Mouse (Mus musculus) urinary bladder, postnatal 25 days (tissue): ENCODE measurements around the gene Gm45618.

Source experiments
- DNase-seq: peaks from one replicate; pipeline ENCODE4 v3.0.0; 2022; ENCODE audit warnings: low spot score

The Gm45618 gene

GRCm38 (mm10) chr7:142094301-142095143, 26.0 kb downstream of the Gm45618 start:
- DNase-seq = peak; percentile 20

DNA sequence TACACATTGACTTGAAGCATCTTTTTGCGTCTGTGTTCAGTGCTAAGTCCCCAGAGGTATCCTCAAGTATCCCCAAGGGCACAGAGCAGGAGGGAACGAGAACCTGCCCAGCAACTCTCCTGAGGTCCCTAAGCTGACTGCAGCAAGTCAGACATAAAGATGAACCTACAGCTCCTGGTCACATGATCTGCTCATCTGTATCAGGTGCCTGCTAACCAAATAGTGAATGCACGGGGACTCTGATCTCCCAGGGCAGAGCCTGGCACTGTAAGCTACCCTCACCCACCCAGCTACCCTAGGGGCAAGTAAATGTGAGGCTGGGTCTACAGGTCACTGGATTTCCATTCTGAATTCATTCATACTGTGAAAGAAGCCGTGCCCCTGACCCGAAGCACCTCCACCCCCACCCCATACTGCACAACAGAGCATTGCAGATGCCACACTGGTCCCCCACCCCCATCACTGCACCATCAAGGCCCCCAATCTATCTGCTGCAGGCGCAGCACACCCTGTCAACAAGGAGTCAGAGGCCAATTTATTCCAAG, 26.8 kb downstream of the Gm45618 start:
- DNase-seq = no peak

DNA sequence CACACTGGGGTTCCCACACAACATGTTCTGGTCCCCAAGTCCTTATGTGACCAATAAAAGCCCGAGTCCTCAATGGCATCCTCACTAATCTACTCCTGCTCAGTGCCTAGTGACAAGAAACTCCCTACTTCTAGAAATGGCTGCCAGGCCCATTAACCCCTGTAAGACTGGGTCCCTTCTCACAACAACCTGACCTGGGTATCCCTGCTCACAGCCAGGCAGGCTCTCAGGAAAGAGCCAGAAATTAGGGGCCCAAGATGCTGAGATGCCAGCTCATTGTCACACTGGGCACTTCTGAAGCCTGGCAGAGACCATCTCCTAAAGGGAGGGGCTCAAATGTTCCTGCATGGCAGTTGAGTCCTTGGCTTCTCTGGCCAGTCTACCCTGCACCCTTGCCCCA, 27.5 kb downstream of the Gm45618 start:
- no peak for DNase-seq

DNA sequence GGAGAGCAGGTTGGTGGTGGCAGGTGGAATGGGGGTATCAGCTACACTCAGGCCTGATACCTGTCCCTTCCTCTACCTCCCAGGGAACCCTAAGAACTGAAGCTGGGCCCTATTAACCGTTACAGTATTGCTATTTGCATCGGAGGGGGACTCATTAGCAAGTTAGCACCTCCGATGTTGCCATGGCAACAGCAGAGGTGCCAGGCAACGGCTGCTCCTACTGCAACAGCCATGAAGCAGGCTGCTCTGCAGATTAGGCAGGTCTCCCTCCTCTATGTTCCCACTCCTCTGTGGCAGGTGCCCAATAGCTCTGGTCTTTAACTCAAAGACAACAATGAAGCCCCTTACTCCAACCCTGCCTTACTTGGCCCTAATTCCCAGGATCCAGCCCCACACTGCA, 28.7 kb downstream of the Gm45618 start:
- no peak for DNase-seq

- no peak for DNase-seq
Observed at GRCm38 (mm10) chr7:142089648-142090447, 30.7 kb downstream of the Gm45618 start.

GRCm38 (mm10) chr7:142088886-142089285, 31.6 kb downstream of the Gm45618 start:
- DNase-seq = no peak

GRCm38 (mm10) chr7:142087069-142087652, 33.4 kb downstream of the Gm45618 start:
- DNase-seq = no peak

GRCm38 (mm10) chr7:142086159-142086905, 34.2 kb downstream of the Gm45618 start:
- DNase-seq = no peak

DNA sequence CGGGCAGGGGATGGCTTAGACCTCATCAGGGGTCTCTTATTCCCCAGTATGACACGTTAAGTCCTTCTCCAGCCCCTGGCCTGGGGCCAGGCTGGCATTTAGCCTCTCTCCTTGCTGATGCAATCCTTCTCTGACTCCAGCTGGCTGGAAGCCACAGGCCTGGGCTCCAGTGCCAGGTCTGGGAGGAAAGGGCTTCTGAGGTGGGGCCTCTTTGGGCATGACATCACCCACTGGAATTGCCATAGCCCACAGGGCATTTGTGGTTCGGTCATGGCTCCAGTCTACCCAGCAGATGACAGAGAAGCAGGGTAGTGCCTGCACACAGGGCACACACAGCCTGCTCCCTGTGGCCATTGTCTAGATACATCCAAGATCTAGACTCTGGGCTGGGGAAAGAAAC, 35.7 kb downstream of the Gm45618 start:
- peak; percentile 41 for DNase-seq

DNA sequence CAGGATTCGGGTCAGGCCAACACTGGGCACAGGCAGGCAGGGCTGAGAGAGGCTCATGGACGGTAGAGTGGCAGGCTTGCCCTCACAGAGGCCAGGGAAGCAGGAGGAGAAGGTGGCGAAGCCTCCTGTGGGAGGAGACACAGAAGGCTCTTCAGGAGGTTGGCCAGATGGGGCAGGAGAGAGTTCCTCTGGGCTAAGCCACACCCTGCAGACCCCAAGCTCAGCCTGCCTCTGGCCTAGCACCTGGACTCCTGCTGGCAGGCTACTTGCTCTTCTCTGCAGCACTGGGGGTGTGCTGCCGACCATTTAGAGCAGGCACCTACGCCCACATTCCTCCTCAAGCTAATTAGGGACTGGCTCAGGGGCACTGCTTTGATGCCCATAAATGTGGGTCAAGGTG, 36.1 kb downstream of the Gm45618 start:
- DNase-seq = no peak

DNA sequence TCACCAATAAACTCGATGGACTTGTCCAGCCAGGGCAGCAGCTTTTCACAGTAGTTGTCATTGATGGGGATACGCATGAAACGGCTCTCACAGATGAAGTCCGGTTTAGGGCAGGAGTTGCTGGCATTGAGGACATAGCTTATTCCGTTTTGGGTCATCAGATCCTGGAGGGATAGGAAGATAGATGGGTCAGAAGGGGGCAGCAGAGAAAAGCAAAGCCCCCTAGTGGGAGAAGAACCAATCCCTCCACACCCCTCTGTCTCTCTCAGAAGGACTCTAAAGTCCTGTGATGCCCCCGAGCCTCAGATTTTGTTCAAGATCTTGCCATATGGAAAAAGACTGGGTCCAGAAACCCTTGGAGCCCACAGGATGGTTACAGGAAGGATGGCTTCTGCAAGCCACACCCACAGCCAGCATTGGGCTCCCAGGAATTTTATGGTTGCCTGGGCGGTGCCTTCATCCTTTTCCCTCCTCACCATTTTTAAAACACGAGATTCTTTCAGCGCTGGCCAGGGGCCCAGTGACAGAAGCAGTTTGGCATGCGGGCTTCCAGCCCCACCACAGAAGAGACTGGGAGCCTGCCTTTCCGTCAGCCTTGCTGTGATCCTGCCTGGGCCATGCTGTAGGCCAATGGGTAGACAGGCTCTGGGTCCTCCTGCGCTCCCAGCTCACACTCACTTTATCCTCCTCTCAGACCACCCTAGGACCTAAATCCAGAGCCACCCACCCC, 36.8 kb downstream of the Gm45618 start:
- peak; percentile 62 for DNase-seq

DNA sequence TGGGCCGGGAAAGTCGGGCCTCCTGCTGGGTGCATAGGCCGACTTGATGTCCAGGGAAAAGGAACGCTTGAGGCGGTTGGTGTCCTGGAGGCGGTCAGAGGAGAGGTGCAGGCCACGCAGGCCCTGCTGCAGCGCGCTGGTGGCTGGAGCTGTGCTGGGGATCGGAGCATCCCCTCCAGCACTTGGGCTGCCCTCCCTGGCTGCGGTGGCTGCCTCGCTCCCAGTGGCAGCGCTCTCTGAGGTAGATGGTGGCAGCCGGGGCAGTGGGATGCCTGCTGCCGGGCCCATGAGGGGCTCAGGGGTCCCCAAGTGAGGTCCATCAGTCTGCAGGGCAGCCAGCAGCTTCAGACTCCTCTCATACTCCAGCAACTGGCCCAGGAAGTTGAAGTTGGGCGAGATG, 37.9 kb downstream of the Gm45618 start:
- DNase-seq = no peak

DNA sequence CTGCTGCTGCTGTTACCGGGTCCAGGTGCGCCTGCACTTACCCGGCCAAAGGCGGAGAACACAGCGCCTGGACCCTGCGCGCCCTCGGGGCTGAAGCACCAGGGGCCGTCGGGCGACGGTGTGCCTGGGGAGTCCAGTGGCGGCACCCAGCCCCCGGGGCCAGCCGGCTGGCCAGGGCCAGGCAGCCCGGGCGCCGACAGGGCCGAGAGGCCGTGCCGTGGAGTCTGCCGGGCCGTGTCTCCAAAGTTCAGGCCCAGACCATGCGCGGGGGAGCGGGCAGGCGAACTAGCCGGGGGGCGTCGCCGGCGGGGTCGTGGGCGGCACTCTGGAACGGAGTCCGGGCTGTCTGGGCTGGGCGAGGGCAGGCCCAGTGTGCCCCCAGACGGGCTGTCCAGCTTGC, 38.4 kb downstream of the Gm45618 start:
- no peak for DNase-seq

GRCm38 (mm10) chr7:142081736-142082135, 38.8 kb downstream of the Gm45618 start:
- no peak for DNase-seq

DNA sequence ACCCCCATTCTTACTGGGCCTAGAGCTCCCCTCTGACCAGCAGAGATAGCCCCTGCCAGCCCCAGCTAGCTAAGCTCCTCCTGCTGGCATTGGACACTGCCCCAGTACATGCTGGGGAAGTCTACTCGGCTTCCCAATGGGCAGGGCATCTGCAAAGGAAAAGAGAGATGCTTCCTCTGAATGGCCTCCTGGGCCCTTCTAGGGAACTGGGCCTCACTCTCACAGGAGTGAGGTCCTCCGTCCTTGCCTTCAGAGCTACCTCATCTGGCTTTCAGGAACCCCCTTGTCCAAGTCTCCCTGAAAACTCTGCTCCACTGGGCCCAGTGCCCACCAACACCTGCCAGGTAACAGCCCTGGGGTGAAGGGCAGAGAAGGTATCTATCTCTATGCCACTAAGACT, 39.7 kb downstream of the Gm45618 start:
- no peak for DNase-seq

DNA sequence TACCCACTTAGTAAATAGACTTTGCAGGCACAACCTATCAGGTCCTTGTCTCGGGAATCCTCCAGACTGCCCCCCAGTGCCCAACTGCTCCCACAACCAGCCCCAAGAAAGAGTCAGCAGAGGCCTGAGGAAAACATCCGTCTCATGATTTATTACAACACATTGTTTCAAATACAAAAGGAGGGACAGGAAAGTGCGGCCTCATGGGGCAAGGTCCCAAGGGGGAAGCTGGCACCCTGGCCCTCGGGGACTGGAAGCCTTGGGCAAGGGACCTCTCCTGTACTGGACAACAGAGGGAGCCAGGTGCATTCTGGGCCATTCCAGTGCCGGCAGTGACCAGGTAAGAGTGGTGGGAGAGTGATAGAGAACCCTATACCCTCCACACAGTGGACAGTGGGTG, 41.2 kb downstream of the Gm45618 start:
- DNase-seq = no peak

- DNase-seq = no peak
Observed at GRCm38 (mm10) chr7:142077138-142077537, 43.4 kb downstream of the Gm45618 start.

- DNase-seq = no peak
Observed at GRCm38 (mm10) chr7:142074146-142074886, 46.2 kb downstream of the Gm45618 start.

DNA sequence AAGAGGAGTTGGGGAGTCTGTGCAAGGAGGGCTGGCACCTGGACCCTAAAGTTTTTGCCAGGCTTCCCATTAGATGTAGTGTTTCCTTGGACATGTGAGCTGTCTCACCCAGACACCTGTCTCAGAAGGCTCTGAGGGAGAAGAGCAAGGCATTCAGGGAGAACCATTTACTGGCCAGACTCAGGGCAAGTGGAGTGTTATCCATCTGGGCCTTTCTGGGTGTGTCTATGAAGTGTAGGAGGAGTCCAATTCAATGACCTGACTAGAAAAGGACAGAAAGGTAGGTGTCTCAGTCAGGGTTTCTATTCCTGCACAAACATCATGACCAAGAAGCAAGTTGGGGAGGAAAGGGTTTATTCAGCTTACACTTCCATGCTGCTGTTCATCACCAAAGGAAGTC, 48.8 kb downstream of the Gm45618 start:
- no peak for DNase-seq

GRCm38 (mm10) chr7:142071212-142071578, 49.3 kb downstream of the Gm45618 start:
- DNase-seq = no peak
